Mouse (Mus musculus): Measurements from ENCODE around the gene Entpd3. TPM values are rescaled to one million over a fixed set of nuclear protein-coding genes. Genes with fewer than 3 reads are reported as not detected.

The Entpd3 gene
- total RNA-seq, 2 experiments from 2014 or later: 3.1 to 4.7 TPM

- no peak for DNase-seq (ENCODE audit: low spot score in 2 of 2)
- intact Hi-C loops (cut with DNase I): loop anchor here (5.0 kb wide), 1 partner anchor 144 kb away; no protein-coding TSS in a partner anchor
These were observed 36.4 kb downstream of the Entpd3 start for GRCm38 (mm10) chr9:120575748-120576661.

GRCm38 (mm10) chr9:120576662-120577013 is 37.0 kb downstream of the Entpd3 start:
- intact Hi-C loops (cut with DNase I): loop anchor here (5.0 kb wide), 1 partner anchor 144 kb away; no protein-coding TSS in a partner anchor
- DNase-seq (ENCODE audit: low spot score in 2 of 2): no peak

DNA sequence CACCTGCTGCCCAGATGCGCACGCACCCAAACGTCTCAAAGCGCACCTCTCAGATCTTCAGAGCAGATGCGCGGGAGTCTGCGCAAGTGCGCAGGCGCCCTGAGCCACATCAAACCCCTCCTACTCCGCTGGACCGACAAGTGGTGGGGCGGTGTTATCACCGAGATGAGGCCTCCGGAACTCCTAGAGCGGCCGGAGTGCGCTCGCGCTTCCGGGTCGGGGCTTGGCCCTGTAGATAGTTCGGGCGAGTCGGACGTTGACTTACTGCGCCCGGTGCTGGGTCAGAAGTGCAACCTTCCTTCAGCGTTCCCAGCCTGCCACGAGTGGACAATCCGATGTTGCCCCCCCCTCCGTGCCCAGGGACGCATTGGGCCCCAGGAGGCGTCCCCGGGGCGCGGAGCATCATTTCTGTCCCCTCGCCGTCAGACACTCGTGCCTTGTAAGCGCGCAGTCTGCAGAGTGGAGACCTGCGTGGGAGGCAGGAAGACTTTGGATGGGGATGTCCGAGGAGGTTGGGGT is 37.6 kb downstream of the Entpd3 start:
- peak; percentile 85 to 88 for DNase-seq (ENCODE audit: low spot score in 2 of 2)
- intact Hi-C loops (cut with DNase I): loop anchor here (5.0 kb wide), 1 partner anchor 145 kb away; no protein-coding TSS in a partner anchor

- DNase-seq (ENCODE audit: low spot score in 2 of 2): no peak
- intact Hi-C loops (cut with DNase I): loop anchor here (5.0 kb wide), 1 partner anchor 146 kb away; no protein-coding TSS in a partner anchor
These were observed 38.2 kb downstream of the Entpd3 start for GRCm38 (mm10) chr9:120577706-120578405.

GRCm38 (mm10) chr9:120578701-120579100 is 39.1 kb downstream of the Entpd3 start:
- no peak for DNase-seq (ENCODE audit: low spot score in 2 of 2)
- intact Hi-C loops (cut with DNase I): loop anchor here (5.0 kb wide), 1 partner anchor 146 kb away; no protein-coding TSS in a partner anchor

DNA sequence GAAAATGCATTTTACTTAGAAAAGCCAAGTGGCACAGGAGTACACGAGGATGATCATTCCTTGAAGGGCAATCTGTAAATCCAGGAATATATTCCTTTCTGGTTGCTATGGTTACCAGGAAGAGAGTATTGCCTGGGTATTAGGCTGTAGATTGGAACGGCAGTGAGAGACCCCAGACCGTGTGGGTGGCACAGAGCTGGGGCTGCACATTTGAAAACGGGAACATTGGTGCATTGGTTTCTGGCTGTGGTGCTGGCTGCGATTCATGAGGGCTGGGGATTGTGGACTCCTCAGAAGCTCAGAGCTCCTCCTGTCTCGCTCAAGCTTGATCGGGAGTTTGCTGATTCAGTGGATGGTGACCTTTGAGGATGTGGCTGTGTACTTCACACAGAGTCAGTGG is 40.2 kb downstream of the Entpd3 start:
- intact Hi-C loops (cut with DNase I): loop anchor here (5.0 kb wide), 2 partner anchors 148 to 662 kb away; no protein-coding TSS in a partner anchor
- DNase-seq (ENCODE audit: low spot score in 2 of 2): peak in 1 of 2 experiments; percentile 40

GRCm38 (mm10) chr9:120581941-120582618 is 42.5 kb downstream of the Entpd3 start:
- peak; percentile 43 to 62 for DNase-seq (ENCODE audit: low spot score in 2 of 2)
- intact Hi-C loops (cut with DNase I): loop anchor here (5.0 kb wide), 1 partner anchor 660 kb away; no protein-coding TSS in a partner anchor

GRCm38 (mm10) chr9:120582619-120583308 is 43.1 kb downstream of the Entpd3 start:
- intact Hi-C loops (cut with DNase I): loop anchor here (5.0 kb wide), 1 partner anchor 660 kb away; no protein-coding TSS in a partner anchor
- DNase-seq (ENCODE audit: low spot score in 2 of 2): peak; percentile 93

- intact Hi-C loops (cut with DNase I): loop anchor here (5.0 kb wide), 1 partner anchor 659 kb away; no protein-coding TSS in a partner anchor
- no peak for DNase-seq (ENCODE audit: low spot score in 2 of 2)
These were observed 43.7 kb downstream of the Entpd3 start for GRCm38 (mm10) chr9:120583314-120583713.

DNA sequence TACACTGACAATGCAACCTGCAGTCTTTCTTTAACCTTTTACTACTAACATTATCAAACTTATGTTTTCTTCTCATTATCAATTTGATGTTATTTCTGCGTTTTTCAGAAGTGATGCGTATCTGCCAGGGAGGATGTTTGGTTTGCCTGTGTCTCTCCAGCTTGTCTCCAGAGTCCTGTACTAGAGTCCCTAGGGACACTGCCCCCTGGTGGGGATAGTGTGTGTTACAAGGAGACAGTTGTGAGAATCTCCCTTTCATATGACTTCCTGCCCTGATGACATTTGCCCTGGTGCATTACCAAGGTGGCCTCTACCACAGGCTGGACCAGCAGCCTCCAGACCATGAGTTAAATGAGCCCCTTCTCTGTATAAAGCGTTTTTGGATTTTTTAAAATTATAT is 46.9 kb downstream of the Entpd3 start:
- peak; percentile 74 to 79 for DNase-seq (ENCODE audit: low spot score in 2 of 2)
- intact Hi-C loops (cut with DNase I): loop anchor here (2.0 kb wide), 1 partner anchor 84 kb away; no protein-coding TSS in a partner anchor

DNA sequence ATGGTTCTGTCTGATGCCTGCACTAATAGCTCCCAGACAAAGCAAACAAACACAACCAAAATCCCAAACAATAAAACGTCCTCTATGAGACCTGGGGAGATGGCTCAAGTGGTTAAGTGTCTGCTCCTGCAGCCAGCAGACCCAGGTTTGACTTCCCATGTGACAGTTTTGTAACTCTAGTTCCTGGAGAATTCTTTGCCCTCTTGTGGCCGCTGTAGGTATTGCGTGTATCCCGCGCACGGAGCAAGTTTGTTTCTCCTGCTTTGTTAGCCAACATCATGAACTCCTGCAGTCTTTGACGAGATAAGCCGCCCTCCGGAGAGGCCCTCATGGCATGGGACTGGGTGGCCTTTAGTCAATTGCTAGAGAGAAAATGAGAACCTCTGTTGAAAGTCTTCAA is 51.9 kb downstream of the Entpd3 start:
- peak; percentile 62 to 83 for DNase-seq (ENCODE audit: low spot score in 2 of 2)
- intact Hi-C loops (cut with DNase I): no loop called here

DNA sequence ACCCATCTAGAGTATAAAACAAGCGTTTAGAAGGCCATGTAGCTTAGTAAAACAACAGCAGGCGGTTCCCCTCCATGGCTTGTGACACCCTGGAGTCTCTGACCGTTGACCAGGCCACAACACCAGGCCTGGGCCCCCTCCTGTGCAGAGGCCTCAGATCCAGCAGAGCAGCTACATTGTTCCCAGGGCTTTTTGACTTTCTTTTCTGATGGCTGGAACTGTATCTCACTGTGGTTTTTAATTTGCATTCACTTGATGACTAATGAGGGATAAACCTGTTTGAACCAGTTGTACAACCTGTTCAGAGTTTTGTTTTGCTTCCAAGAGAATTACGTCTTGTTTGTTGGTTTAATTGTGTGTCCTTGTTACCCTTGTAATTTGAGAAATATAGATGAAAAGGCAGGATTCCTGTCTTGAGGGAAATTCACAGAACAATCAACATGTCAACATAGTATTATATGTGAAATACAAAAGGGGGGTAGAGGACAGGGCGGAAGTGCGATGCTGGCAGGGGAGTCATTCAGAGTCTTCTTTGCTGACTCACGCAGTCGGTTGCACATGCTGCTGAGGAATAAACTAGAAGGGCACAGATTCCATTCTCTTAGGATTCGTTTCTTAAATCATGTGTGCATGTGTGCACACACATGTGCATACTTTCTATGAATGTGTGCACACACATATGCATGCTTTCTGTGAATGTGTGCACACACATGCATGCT is 53.9 kb downstream of the Entpd3 start:
- no peak for DNase-seq (ENCODE audit: low spot score in 2 of 2)
- intact Hi-C loops (cut with DNase I): no loop called here

DNA sequence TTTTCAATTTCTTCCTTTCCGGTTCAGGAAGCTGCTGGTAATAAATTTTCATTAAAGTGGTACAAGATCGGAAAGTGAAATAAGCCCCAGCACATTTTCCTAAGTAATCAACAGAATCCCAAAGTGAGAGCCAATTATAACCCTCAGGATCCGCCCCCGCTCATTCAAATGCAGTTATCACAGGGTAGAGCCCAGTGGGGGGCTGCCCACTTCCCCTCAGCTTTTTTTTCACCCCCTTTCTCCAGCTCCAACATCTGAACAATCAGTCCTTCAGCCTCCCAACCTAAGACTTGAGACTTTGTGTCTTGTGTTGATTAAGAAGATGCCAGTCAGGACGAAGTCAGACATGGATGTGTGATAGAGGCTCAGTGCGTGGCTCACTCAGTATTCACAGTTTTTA is 55.2 kb downstream of the Entpd3 start:
- intact Hi-C loops (cut with DNase I): no loop called here
- DNase-seq (ENCODE audit: low spot score in 2 of 2): no peak

- intact Hi-C loops (cut with DNase I): no loop called here
- no peak for DNase-seq (ENCODE audit: low spot score in 2 of 2)
These were observed 55.7 kb downstream of the Entpd3 start for GRCm38 (mm10) chr9:120595306-120595705.

DNA sequence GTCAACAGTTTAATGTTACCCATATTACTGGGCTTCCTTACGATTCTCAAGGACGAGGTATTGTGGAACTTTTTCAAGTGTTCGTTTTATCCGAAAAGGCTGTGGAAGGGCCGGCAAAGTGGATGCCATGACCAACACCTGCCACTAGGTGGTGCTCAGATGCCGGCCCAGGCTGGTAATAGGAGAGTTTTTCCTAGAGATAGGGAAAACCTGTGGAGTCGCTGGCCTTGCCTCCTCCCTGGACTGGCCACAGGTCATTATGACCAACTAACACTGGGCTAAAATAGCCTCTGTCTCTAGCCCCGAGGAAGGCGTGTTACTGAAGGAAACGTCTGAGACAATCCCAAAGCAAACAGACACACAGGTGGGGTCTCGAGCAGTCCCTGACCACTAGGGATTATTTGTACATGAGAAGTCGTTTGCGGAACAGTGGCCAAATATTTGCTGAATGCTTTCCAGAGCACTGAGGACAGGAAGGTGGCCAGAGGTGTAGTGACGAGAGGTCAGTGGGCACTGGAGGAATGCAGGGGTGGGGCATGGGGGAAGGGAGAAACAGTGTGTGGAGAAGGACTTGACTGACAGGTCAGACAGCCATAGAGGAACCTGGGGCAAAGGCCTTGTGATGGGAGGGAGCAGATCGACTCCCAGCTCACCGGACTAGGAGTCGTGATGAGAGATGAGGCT is 62.0 kb downstream of the Entpd3 start:
- peak; percentile 65 to 85 for DNase-seq (ENCODE audit: low spot score in 2 of 2)
- intact Hi-C loops (cut with DNase I): loop anchor here (1.0 to 10.0 kb wide), 5 partner anchors 53 to 641 kb away; no protein-coding TSS in a partner anchor

DNA sequence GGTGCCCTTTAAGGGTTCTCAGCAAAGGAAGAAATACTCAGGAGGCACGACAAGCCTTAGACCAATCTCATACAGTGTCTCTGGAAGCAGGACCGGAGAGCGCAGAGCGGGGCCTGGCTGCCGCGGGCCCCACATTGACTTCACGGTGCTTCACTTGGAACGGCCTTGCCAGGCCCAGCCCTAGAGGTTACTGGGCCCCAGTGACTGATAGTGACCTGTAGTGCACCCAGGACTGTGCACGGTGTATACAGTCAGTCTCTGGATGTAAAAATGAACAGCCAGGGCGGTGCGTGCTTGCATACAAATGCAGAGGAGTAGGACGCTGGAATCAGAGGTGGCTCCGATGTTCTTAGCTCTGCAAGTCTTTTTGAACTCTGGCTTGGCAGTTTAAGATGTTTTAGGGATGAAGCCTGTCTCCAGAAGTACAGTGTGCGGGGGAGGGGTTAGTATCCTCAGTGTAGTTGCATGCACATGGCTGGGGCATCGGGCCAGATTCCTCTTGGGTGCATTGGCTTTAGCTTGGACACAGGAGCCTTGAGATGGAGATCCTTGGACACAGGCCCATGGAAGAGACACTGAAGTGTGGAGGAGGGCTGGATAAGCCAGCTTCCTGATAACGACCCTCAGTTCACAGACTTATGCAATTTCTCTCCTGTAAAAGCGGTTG is 62.7 kb downstream of the Entpd3 start:
- intact Hi-C loops (cut with DNase I): loop anchor here (1.0 to 10.0 kb wide), 5 partner anchors 52 to 640 kb away; no protein-coding TSS in a partner anchor
- peak; percentile 31 to 39 for DNase-seq (ENCODE audit: low spot score in 2 of 2)

Data from left cerebral cortex, postnatal 14 days (tissue).